Mouse (Mus musculus): ENCODE measurements around the gene Ddr2.

The Ddr2 gene

DNA sequence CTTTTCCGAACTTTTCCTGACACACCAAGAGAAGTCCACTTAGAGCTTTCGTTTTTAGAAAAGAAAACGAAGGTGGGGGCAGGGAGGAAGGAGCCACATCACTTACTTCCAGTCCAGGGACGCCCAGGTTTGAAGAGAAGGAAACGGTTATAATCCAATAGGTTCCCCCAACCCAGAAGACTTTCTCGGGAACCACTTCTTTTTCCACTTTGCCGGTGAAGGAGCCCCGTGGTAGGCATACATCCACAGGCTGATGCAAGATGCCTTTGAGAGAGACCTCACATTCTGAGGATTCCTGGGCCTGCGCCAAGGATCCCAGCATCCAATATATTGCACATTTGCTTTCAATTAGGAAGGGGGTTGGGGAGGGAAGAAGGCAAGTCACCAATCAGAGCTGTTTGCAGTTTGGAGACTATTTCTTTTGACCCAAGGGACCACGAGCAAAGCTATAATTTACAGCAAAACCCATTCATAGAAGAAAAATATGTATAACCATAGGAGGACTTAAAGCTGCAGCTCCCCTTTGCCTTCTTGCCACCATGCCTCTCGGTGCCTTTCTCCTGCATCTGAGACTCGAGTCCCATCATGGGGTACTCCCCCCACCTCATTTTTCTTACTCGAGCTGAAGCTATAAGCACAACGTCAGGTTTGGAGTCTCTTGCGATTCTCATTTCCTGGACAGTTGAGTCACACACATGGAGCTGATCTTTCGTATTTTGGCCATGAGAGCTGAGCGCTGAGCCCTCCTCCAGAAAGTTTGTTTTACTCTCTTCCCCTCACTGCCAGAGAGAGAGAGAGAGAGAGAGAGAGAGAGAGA, at the start of gene Ddr2:
Ddr2 (minus strand) TSS at position 247 of the 817 bp plus-strand sequence.
- in situ Hi-C loops (cut with MboI), result no loop called here

DNA sequence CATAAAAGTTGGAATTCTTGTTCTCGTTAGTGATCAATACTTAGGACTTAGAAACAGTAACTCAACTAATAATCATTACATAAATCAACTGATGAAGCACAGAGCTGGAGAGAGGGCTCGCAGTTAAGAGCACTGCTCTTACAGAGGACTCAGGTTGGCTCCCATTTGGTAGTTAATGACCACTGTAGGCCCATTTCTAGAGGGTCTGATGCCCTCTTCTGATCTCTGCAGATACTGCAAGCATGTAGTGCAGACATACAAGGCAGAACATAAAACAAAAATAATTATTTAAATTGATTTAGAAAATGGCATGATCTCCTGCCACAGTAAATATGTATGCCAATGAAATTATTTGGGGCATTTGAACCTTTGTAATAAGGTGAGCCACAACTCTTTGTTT, 49.1 kb upstream of the Ddr2 start:
- in situ Hi-C loops (cut with MboI), result loop anchor here (25.0 kb wide), 1 partner anchor 197 kb away; the partner anchor contains the start of gene Hsd17b7

DNA sequence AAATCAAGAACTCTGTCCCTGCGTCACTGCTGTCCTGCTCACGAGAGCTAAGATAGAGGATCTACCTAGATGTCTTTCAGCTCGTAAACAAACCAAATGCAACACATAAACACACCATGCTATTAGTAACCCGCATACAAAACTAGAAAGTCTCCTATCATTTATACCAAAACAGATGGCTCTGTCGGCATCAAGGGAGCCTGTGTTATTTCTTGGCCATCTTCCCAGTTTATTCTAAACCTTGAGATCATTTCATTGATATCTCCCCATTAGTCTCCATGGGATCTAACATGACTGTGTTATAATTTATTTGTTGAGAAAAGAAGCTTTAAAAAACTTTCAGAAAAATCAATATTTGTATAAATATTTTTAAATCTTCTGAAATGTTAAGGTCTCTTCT, 45.2 kb upstream of the Ddr2 start:
- in situ Hi-C loops (cut with MboI), result loop anchor here (25.0 kb wide), 1 partner anchor 193 kb away; the partner anchor contains the start of gene Hsd17b7

DNA sequence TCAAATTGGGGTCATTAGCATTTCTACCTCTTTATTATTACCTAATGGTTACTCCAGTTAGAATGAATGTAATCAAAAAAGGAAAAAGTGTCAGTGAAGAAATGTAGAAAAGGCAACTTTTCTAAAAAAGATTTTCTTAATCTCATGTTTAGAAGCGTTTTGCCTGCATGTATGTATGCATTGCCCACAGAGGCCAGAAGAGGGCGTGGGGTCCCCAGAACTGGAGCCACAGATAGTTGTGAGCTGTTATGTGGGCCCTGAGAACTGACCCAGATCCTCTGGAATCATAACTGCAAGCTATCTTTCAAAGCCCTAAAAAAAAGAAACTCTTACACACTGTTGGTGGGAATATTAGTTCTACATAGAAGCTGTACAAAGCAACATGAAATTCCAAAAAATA, 44.7 kb upstream of the Ddr2 start:
- in situ Hi-C loops (cut with MboI), result loop anchor here (25.0 kb wide), 1 partner anchor 193 kb away; the partner anchor contains the start of gene Hsd17b7

DNA sequence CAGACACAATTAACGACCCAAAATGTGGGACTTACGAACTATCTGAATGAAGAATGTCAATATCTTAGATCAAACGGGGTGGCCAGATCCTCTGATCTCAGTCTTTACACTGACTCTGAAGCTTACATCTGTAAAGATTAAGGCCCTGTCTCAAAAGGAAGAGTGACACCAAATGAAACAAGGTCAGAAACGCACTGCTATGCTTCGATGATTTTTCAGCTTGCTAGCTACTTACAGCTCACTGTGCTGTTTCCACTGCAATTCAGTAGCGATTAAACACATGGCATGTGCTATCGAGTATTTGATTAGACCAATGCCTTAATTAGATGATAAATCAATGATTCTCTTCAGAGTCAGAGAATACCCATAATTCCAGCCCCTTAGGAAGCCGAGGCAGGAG, 43.4 kb upstream of the Ddr2 start:
- in situ Hi-C loops (cut with MboI), result loop anchor here (25.0 kb wide), 1 partner anchor 192 kb away; the partner anchor contains the start of gene Hsd17b7

DNA sequence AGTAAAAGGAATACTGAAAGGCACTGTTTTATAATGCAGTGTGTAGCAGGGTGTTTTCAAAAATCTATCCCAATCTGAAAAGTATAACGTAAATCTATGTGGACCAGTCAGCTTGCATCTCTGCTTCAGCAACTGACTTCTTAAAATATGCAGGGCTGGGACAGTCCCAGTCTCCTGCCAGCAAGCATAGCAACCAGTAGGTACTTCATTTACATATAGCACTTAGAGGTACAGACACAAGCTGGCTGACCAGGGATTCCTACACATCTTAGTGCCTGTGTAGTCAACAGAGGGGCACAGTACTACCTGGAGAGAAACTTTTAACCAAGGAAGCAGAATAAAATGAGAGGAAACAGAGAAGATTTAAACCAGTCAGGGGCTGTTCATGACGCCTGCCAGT, 42.0 kb upstream of the Ddr2 start:
- in situ Hi-C loops (cut with MboI), result loop anchor here (25.0 kb wide), 1 partner anchor 190 kb away; the partner anchor contains the start of gene Hsd17b7

DNA sequence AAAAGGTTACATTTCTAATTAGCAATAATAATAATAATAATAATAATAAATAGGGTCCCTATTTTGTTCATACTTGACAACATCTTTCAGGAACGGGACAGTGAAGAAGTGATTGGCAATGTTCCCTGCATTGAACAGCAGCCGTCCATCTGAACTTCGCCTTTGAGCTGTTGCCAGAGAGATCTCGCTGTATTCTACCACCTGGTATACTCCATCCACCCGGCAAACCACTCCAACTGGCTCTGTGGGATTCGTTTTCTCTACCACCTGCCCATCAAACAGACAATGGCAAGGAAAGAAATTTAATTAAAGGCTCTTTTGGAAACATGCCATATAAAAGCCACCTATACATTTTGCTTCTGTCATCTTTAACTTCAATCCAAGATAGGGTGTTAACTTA, 40.3 kb upstream of the Ddr2 start:
- in situ Hi-C loops (cut with MboI), result loop anchor here (25.0 kb wide), 1 partner anchor 189 kb away; the partner anchor contains the start of gene Hsd17b7

DNA sequence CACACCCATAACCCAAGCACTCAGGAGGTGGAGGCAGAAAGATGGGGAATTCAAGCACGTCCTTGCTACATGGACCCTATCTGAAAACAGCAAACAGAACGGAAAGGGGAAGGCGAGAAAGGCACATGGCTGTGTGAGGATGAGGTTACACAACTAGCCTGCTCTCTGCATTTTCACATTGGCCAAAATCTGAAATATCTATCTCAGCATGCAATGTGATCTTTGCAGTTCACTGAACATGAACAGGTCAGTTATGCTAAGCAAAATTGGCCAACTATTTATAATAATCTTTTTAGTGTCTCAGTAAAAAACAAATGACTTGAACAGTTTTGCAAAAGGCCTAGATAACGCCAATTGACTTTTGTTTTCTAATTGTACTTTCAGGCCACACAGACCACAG, 39.2 kb upstream of the Ddr2 start:
- in situ Hi-C loops (cut with MboI), result loop anchor here (25.0 kb wide), 1 partner anchor 187 kb away; the partner anchor contains the start of gene Hsd17b7

DNA sequence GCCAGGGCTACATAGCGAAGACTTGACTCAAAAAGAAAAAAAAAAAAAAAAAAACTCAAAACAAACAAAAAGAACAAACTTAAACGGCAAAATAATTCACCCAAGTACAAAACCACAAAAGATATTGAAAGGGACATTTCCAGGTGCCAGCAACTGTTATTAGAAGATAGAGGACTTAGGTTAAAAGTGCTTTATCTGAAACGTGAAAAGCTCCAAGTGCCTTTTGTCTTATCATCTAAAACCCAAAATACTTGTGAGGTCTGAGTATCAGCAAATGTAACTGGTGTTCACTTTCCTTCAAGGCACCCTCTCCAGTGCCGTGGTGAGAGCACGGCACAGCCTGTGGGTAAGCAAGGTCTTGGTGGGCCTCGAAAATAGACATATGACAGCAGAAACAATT, 38.0 kb upstream of the Ddr2 start:
- in situ Hi-C loops (cut with MboI), result no loop called here

DNA sequence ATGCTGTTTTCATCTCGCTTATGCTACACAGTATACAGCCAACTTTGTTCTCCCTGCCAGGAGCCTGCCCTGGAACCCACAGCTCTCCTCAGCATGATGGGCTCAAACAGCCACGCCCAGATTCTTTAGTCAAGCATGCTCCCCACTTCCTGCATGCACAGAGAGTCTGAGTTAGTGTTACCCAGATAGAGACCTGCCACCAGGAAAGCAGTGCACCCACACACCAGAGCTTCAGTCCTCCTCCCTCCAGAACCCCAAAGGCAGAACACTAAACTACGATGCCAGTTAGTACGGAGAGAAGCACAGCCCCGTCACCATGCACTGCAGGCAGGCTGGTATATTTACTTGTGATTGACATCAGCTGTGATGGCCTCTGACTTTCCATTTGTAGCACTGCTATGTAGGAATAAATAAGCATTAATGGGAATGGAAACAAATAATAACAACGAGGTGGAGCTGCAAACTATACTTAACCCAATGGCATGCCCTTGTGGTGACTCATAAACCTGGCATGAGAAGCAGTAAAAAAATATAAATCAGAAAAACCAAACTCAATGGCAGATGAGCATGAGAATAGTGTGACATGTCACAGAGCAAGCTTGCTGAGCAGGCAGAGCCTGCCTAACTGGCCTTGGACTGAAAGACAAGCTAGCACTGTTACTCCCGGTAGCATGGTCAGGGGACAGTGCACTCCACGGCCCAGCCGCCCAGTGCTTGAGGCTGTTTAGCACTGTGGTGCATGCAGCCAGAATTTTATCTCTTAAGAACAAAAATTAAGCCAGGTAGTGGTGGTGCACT, 37.3 kb upstream of the Ddr2 start:
- in situ Hi-C loops (cut with MboI), result no loop called here

DNA sequence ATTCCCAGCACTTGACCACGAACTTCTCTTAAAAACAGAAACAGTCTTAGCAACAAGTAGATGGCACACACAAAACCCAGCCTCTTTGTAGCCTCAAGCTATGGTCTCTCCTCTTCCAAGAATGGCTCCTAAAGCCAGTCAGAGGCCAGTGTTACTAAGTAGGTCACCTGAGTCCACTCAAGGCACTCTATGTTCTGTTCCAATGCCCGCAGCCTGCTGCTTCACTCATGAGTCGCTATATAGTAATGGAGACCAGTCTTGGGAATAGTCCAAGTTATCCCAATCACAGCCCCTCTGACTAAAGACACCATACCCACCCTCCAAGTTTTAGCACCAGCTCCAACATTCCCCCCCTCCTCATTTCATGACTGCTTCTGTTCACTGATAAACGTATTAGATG, 35.0 kb upstream of the Ddr2 start:
- in situ Hi-C loops (cut with MboI), result no loop called here

DNA sequence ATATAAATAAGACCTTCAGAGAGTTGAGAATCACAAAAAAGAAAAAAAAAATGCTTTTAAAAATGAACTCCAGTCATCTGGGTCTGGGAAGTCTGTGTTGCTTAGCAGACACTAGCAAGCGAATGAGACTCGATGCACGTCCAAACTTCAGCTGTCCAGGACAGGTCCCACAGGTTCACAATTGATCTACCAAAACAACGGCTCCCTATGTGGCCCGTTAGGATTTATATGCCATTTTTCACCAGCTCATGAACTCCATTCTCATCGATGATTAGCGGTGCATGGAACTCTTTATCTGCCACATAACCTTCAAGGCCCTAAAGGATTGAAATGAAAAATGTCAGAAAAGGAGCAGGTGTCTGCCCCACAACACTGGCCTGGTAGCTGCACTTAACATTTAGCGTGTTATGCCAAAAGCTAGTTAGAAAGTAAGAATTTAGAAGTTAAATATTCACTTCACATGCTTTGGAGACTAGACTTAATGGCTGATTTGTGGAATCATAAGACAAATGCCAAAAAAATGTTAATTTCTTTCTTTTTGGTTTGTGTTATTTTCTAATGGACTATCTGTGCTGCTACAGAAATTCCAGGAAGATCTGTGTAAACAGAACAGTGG, 31.8 kb upstream of the Ddr2 start:
- in situ Hi-C loops (cut with MboI), result no loop called here

DNA sequence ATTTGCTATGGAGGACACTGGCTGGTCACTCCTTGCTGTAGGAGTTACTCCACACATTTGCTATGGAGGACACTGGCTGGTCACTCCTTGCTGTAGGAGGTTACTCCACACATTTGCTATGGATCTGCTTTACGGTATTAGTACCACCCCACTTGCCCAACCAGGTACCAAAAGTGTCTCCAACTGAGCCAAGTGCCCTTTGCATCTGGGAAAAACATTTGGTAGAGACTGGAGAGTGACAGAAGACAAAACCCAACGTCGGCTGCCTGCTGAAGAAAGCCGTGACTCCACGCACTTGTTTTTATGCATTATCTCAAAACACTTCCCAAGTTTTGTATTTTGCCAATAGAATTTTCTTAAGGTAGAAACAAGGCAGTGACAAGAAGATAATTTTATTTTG, 31.1 kb upstream of the Ddr2 start:
- in situ Hi-C loops (cut with MboI), result no loop called here

DNA sequence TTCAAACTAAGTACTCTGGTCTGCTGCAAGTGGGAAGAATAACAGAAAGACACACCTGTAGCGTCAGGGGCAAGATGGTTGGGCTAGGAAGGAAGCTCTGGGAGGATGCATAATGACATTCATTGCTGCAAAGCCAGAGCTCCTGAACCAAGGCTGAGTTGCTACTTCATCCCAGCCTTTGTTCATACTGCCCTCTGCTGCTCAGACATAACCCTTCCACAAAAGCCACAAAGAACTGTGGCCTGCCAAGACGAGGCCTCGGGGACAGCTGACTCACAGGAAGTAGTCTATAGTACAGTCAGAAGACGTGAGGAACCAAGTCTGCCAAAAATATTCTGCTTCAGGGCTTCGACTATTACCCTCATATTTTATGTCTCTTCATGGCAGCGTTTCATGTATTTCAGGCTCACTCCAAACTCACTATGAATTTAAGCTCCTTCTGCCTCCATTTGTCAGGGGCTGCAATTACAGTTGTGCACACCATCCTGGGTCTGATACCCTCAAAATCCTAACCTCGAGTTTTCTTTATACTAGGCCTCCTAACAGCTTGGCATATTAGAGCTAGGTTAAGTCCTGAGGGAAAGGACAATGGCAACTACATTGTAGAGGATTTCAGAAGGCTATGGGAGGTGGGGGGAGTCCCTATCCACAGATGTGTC, 25.9 kb upstream of the Ddr2 start:
- in situ Hi-C loops (cut with MboI), result no loop called here

DNA sequence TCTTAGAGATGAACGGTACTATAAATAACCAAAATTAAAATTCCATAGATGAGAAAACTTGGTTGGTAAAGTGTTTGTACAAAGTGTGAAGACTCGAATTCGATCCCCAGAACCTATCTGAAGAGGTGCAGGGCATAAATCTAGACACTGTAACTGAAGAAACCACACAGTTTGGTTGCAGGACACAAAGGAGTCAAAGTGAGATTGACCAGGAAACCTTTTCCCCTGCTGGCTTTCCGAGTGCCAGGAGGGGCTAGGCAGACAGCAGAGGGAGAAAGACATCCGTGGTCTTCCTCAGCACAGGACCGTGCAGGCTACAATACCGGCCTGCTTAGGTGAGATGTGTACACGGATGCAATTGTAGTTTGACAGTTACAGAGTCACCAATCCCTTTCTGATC, 23.7 kb upstream of the Ddr2 start:
- in situ Hi-C loops (cut with MboI), result no loop called here

DNA sequence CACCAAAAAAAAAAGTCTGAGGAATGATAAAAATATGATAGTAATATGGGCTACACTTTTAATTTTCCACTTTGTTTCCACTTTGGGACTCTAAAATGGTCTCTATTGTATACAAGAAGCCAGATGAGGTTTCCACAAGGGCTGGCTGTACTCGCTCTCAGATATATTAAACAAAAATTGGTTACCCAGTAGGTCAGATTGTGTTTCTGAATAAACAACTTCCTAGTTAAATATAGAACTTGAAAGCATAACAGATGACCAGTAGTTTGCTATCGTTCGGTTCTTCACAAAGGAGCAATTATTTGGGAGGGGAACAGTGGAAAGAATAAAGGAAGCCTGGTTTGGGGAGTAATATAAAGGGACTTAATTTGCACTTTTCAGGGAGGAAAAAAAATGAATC, 20.4 kb upstream of the Ddr2 start:
- in situ Hi-C loops (cut with MboI), result no loop called here

DNA sequence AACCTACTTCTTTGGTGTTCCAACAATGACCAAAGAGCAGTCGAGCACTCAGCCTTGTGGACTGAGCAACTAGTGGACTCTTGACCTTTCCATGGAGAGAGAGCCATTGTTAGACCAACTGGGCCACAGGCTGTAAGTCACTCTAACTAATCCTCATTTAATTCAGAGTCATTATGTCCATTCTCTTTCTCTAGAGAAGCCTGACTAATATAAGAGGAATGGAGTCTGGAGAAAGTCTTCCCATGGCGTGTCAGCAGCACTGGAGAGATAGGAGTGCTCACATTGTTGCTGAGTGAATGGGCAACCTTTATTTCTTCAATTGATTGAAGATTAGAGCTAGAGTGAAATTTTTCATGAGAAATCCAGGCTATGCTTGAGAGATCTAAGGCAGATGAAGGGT, 14.1 kb upstream of the Ddr2 start:
- in situ Hi-C loops (cut with MboI), result no loop called here

DNA sequence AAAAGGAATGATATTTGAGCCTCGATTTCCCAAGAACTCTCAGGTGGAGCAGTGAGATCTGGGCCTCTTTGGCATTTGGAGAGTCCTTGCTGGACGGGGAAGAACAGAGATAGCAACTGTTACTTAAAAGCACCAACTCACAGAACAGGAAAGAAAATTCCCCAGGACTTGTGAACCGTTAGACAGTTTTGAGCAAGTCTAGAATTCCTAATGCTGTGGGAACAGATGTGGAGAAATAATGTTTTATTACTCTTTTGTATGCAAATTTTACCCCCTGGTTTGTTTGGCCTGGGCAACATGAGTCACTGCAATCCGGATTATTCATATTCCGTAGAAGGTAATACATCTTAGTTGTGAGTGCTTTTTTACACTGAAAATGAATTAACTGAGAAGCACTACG, 3.1 kb upstream of the Ddr2 start:
- in situ Hi-C loops (cut with MboI), result no loop called here

DNA sequence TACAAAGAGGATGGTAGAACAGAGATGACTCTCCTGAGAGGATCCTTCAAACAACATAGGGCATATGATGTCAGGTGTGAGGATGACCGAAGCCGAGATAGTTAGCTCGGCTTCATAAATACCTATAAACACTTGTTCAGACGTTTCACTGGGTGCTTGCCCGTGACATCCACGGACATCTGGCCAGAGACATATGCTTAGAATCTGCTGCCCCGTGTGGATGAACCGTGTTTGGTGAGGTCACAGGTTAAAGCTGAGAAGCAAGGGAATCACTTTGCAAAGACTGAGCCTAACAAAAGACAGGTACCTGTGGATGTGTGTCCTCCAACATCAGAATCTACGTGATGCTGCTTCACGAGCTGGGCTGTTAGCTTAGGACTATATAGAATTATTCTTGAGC, 1.7 kb upstream of the Ddr2 start:
- in situ Hi-C loops (cut with MboI), result no loop called here

DNA sequence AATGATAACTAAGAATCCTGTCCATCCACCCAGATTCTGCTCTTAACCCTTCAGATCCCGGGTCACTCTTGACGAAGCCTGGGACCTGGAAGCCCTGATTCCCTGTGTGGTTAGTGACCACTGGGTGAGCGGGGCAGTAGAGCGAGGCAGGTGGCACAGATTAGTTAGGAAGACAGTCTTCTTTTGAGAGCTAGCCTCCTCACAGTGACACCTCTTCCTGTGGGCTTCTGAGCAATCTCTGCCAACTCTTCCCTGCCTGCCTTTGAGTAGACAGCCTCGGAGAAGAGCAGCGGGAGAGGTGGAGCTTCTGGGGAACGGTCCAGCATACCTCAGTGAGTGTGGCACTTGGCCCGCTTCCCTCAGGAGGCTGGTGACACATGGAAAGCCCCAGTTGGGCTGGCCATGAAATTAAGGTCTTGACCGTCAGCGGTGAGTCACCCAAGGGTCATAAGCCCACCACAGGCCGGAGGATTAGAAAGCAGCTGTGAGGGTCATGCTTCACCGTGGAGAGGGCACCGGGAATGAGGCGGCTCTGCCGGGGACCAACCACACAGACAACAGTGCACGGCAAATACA, 1.2 kb upstream of the Ddr2 start:
- in situ Hi-C loops (cut with MboI), result no loop called here

DNA sequence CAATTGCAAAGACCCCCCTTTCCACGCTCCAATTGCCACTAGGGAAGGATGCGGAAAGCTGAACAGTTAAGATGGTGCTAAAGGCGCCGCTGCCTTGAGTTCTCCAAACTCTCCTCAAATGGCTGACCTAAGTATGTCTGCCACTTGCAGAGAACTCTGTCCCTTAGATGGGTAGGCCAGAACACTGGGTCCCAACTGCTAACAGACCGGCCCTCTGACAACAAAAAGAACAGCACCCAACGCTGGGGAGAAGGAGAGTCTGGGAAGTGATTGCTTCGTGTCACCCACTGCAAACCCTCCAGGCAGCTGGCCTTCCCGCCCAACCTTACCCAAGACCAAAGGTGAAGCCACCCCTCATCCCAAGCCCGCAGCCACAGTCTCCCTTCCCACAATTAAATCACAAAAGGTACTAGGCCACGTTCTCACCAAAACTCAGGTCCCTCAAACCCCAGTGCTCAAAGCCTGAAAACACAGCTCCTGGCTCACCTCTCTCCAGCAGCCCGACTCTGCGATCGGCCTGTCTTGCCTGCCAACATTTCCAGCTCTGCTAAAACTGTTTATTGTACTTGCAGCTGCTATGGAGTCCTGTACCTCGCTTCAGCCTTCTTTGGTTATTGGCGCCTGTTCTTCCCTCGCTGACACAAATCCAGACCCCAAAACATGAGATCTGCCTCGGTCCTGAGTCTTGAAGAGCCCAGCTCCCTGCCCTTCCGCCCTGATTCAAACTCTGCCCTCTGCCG, 616 bp downstream of the Ddr2 start:
- in situ Hi-C loops (cut with MboI), result no loop called here
